In genomic region chr6:114042332-114042731, GRCm38 (mm10) we compare ENCODE assay signal across 8 mouse cellular contexts. TPM values are rescaled to one million over a fixed set of nuclear protein-coding genes. Genes with fewer than 3 reads are reported as not detected.
DNase-seq lines count a peak whose midpoint lies in the region; ATAC-seq and TF ChIP-seq lines count a peak whose summit lies in the region.

Gene Atp2b2 (minus strand): TSS chr6:114042613.

- no peak within 1 kb of the TSS for H3K27ac ChIP-seq in heart, embryonic 11.5 days (ENCODE audit: low read depth, low read length)
- no peak within 1 kb of the TSS for H3K27ac ChIP-seq in embryonic facial prominence, embryonic 12.5 days
- H3K27ac ChIP-seq in olfactory bulb, adult 2 months (ENCODE audit: insufficient read depth, low read depth, low read length): peak within 1 kb of the TSS; percentile 92

- H3K36me3 ChIP-seq in heart, embryonic 11.5 days (ENCODE audit: control insufficient read depth, insufficient read depth, low read length): no peaks in the 10 kb centered on the region
- no peaks in the 10 kb centered on the region for H3K36me3 ChIP-seq in embryonic facial prominence, embryonic 12.5 days

- ATAC-seq in heart, embryonic 11.5 days (replicated peaks; ENCODE audit: insufficient number of reproducible peaks, low FRiP score, low TSS enrichment): no peak
- ATAC-seq in embryonic facial prominence, embryonic 12.5 days (ENCODE audit: insufficient number of reproducible peaks, insufficient read depth, low FRiP score, low TSS enrichment): no peak

- TF ChIP-seq CTCF in olfactory bulb, adult 2 months (IDR thresholded peaks at IDR 0.05; ENCODE audit: insufficient read depth, low read depth, low read length): no peak

- no peaks in the 10 kb centered on the region for H3K9me3 ChIP-seq in heart, embryonic 11.5 days (replicated peaks; ENCODE audit: control insufficient read depth, low read length)
- H3K9me3 ChIP-seq in embryonic facial prominence, embryonic 12.5 days: no peaks in the 10 kb centered on the region

- 26% methylated on average over 12 of the region's 12 CpGs for WGBS in heart, embryonic 11.5 days (ENCODE audit: insufficient replicate concordance)
- WGBS in embryonic facial prominence, embryonic 12.5 days: 29% methylated on average over 12 of the region's 12 CpGs
- WGBS in olfactory bulb, adult 2 months: 32% methylated on average over 12 of the region's 12 CpGs

- TF ChIP-seq POLR2A in olfactory bulb, adult 2 months (IDR thresholded peaks at IDR 0.05; ENCODE audit: insufficient read depth, low read depth, low read length): no peak

- peak within 1 kb of the TSS; percentile 52 for H3K4me3 ChIP-seq in heart, embryonic 11.5 days (ENCODE audit: low read depth, low read length)
- H3K4me3 ChIP-seq in embryonic facial prominence, embryonic 12.5 days: peak within 1 kb of the TSS; percentile 47
- peak within 1 kb of the TSS; percentile 76 for H3K4me3 ChIP-seq in olfactory bulb, adult 2 months (ENCODE audit: insufficient read depth, low read depth, low read length)

- H3K9ac ChIP-seq in heart, embryonic 11.5 days (ENCODE audit: low read depth, low read length): peak within 1 kb of the TSS; percentile 63
- H3K9ac ChIP-seq in embryonic facial prominence, embryonic 12.5 days: peak within 1 kb of the TSS; percentile 56; the same call in 1 of the 2 replicates

- peak within 1 kb of the TSS; percentile 91 for H3K4me2 ChIP-seq in heart, embryonic 11.5 days
- peak within 1 kb of the TSS; percentile 98 for H3K4me2 ChIP-seq in embryonic facial prominence, embryonic 12.5 days (replicated peaks)

- H3K27me3 ChIP-seq in heart, embryonic 11.5 days (ENCODE audit: control insufficient read depth, insufficient read depth, low read length): peaks cover 64% of the 10 kb centered on the region
- H3K27me3 ChIP-seq in embryonic facial prominence, embryonic 12.5 days: peaks cover 66% of the 10 kb centered on the region

- H3K4me1 ChIP-seq in heart, embryonic 11.5 days (ENCODE audit: control insufficient read depth, insufficient read depth, low read length): no peaks in the 10 kb centered on the region
- H3K4me1 ChIP-seq in embryonic facial prominence, embryonic 12.5 days: no peaks in the 10 kb centered on the region
- peaks cover 26% of the 10 kb centered on the region for H3K4me1 ChIP-seq in olfactory bulb, adult 2 months (ENCODE audit: control insufficient read depth, insufficient read depth, low read length)

- DNase-seq in heart, postnatal 4 days: no peak
- DNase-seq in Muller cell, postnatal 12 days (ENCODE audit: inconsistent ontology term): peak; percentile 4
- no peak for DNase-seq in left cerebral cortex, adult 8-10 months (ENCODE audit: low spot score in 2 of 2)
- DNase-seq in spleen, postnatal 36 days (ENCODE audit: low spot score in 2 of 2): no peak
- no peak for DNase-seq in B cell, adult 2 months

RNA-seq across cellular contexts. Expression of gene Atp2b2, which starts in this region (rescaled TPM):
- 0.38 and 0.40 TPM in 2 replicates for polyA plus RNA-seq in heart, embryonic 11.5 days (2014; fragmentation: Nextera tagmentation; extraction: Ambion mirVana)
- total RNA-seq in heart, postnatal 4 days (2021): 1 to 10 TPM in 1 of 2 experiments, under 1 TPM in 1; 0.88 to 1.2 TPM
- 1.9 and 2.5 TPM in 2 replicates for polyA plus RNA-seq in embryonic facial prominence, embryonic 12.5 days (2016; fragmentation: Nextera tagmentation; extraction: Ambion mirVana)
- 100 to 1,000 TPM; 564 to 646 (median 592) TPM for total RNA-seq in left cerebral cortex, adult 8-10 months (2022)
- polyA plus RNA-seq in olfactory bulb, adult 2 months (2012; ENCODE audit: insufficient read depth, insufficient read length, low replicate concordance, missing spikeins): 95.7 and 105 TPM in 2 replicates

Comparison
In these comparisons a context has a peak if more than half of its experiments do, and no peak if none do; other contexts are left out.
1. RNA of gene Atp2b2 (total RNA-seq): 564 to 646 TPM in left cerebral cortex, adult 8-10 months; 0.88 to 1.2 TPM in heart, postnatal 4 days; every median in the first group is over 100 times any median in the second.
2. RNA of gene Atp2b2 (polyA plus RNA-seq): 95.7 to 105 TPM in olfactory bulb, adult 2 months; 1.9 to 2.5 TPM in embryonic facial prominence, embryonic 12.5 days and 0.38 to 0.40 TPM in heart, embryonic 11.5 days; every median in the first group is over 10 times any median in the second.
3. Peak in every context shown above with its lines, with median percentiles within 50 percentile points of each other: H3K4me3 ChIP-seq.